Mouse (Mus musculus) heart, postnatal 25 days (tissue): ENCODE measurements around the gene Etfbkmt. TPM values are rescaled to one million over a fixed set of nuclear protein-coding genes. Genes with fewer than 3 reads are reported as not detected.
A peak's percentile ranks its signal among the peaks of the same experiment; 100 is the strongest.
"Not testable (repeated sequence)": the region's sequence is repeated elsewhere in the genome, so short reads cannot be mapped to it uniquely, and the experiment has no call there.

Source experiments
- DNase-seq: peaks from one replicate; pipeline ENCODE4 v3.0.0; 2022; ENCODE audit warnings: low spot score
- intact Hi-C: fragments of 180-260 bp; cut with DNase I; formaldehyde crosslinking; loops from one replicate; pipeline ENCODE4 v1.15.1; 2025
- total RNA-seq, 2 experiments: library from RNA; stranded (reverse); gene quantifications; 2 replicates each; pipeline ENCODE4 v1.2.3; 2021

Etfbkmt gene
- 10 to 100 TPM; 27.4 to 28.0 TPM for total RNA-seq

GRCm38 (mm10) chr6:149139471-149139870 is at the start of gene Etfbkmt:
Gene Etfbkmt (plus strand): TSS chr6:149139849.
- intact Hi-C loops = no loop called here

GRCm38 (mm10) chr6:149092406-149092805 is 47.2 kb upstream of the Etfbkmt start:
- intact Hi-C loops = no loop called here
- no peak for DNase-seq

More at GRCm38 (mm10) chr6:149139471-149139870, at the start of gene Etfbkmt:
- no peak for DNase-seq

- peak; percentile 32 for DNase-seq
- intact Hi-C loops = no loop called here
Measured at GRCm38 (mm10) chr6:149093465-149093864, 46.2 kb upstream of the Etfbkmt start.

- no peak for DNase-seq
- intact Hi-C loops = no loop called here
Measured at GRCm38 (mm10) chr6:149094555-149094954, 45.1 kb upstream of the Etfbkmt start.

GRCm38 (mm10) chr6:149095389-149095788 is 44.3 kb upstream of the Etfbkmt start:
- intact Hi-C loops = no loop called here
- DNase-seq = no peak

- no peak for DNase-seq
- intact Hi-C loops = no loop called here
Measured at GRCm38 (mm10) chr6:149096233-149096632, 43.4 kb upstream of the Etfbkmt start.

GRCm38 (mm10) chr6:149097276-149097675 is 42.4 kb upstream of the Etfbkmt start:
- intact Hi-C loops = no loop called here
- no peak for DNase-seq

- DNase-seq = no peak
- intact Hi-C loops = no loop called here
Measured at GRCm38 (mm10) chr6:149098993-149099392, 40.7 kb upstream of the Etfbkmt start.

GRCm38 (mm10) chr6:149100174-149101075 is 39.2 kb upstream of the Etfbkmt start:
- intact Hi-C loops = loop anchor here (5.0 kb wide), 2 partner anchors 38 to 153 kb away; partner anchors contain the start of gene Sinhcaf
- peak; percentile 34 for DNase-seq

GRCm38 (mm10) chr6:149101076-149101942 is 38.3 kb upstream of the Etfbkmt start, which contains the start of gene Dennd5b:
Gene Dennd5b (minus strand): TSS chr6:149101680.
- peak; percentile 72 for DNase-seq
- intact Hi-C loops = loop anchor here (5.0 kb wide), 2 partner anchors 39 to 154 kb away; partner anchors contain the start of gene Sinhcaf

GRCm38 (mm10) chr6:149101943-149102243 is 37.8 kb upstream of the Etfbkmt start:
- intact Hi-C loops = loop anchor here (2.0 to 5.0 kb wide), 3 partner anchors 17 to 155 kb away; partner anchors contain the start of gene Sinhcaf
- no peak for DNase-seq

GRCm38 (mm10) chr6:149103451-149103850 is 36.2 kb upstream of the Etfbkmt start:
- intact Hi-C loops = loop anchor here (2.0 to 5.0 kb wide), 3 partner anchors 15 to 156 kb away; partner anchors contain the start of gene Sinhcaf

GRCm38 (mm10) chr6:149107615-149108014 is 32.0 kb upstream of the Etfbkmt start:
- no peak for DNase-seq
- intact Hi-C loops = loop anchor here (2.0 kb wide), 1 partner anchor 19 kb away; no protein-coding TSS in a partner anchor

More at GRCm38 (mm10) chr6:149103451-149103850, 36.2 kb upstream of the Etfbkmt start:
- no peak for DNase-seq

GRCm38 (mm10) chr6:149108909-149109308 is 30.7 kb upstream of the Etfbkmt start:
- intact Hi-C loops = loop anchor here (2.0 kb wide), 1 partner anchor 20 kb away; no protein-coding TSS in a partner anchor
- DNase-seq = no peak

- intact Hi-C loops = no loop called here
- no peak for DNase-seq
Measured at GRCm38 (mm10) chr6:149116992-149117391, 22.7 kb upstream of the Etfbkmt start.

GRCm38 (mm10) chr6:149118935-149119334 is 20.7 kb upstream of the Etfbkmt start:
- DNase-seq = peak; percentile 18
- intact Hi-C loops = loop anchor here (2.0 kb wide), 2 partner anchors 16 to 108 kb away; no protein-coding TSS in a partner anchor

GRCm38 (mm10) chr6:149119853-149120252 is 19.8 kb upstream of the Etfbkmt start:
- intact Hi-C loops = loop anchor here (1.0 to 2.0 kb wide), 3 partner anchors 17 to 109 kb away; no protein-coding TSS in a partner anchor

GRCm38 (mm10) chr6:149123042-149123441 is 16.6 kb upstream of the Etfbkmt start:
- intact Hi-C loops = no loop called here

More at GRCm38 (mm10) chr6:149119853-149120252, 19.8 kb upstream of the Etfbkmt start:
- DNase-seq = no peak

GRCm38 (mm10) chr6:149126675-149127074 is 13.0 kb upstream of the Etfbkmt start:
- intact Hi-C loops = loop anchor here (2.0 kb wide), 1 partner anchor 248 kb away; no protein-coding TSS in a partner anchor
- DNase-seq = no peak

More at GRCm38 (mm10) chr6:149123042-149123441, 16.6 kb upstream of the Etfbkmt start:
- no peak for DNase-seq

- intact Hi-C loops, DNase-seq: not testable (repeated sequence)
Measured at GRCm38 (mm10) chr6:149129870-149130269, 9.8 kb upstream of the Etfbkmt start, which contains the start of gene Gm10203. Gene Gm10203 (plus strand): TSS chr6:149130170.
